Mouse (Mus musculus) hindbrain, embryonic 12.5 days (tissue): ENCODE results near the gene Pias4. TPM values are rescaled to one million over a fixed set of nuclear protein-coding genes. Genes with fewer than 3 reads are reported as not detected.

Experiments used
- ATAC-seq: fragments of 200-750 bp; cut with Nextera tagmentation; 2 replicates; pipeline ENCODE4 v1.8.0; 2017; ENCODE audit warnings: moderate TSS enrichment; ENCODE audit not compliant: low FRiP score
- H3K27ac ChIP-seq: fragments of 300-500 bp; sonication (generic); 2 replicates; pipeline ENCODE4 v1.5.1; 2016; ENCODE audit warnings: mild to moderate bottlenecking
- H3K27me3 ChIP-seq: fragments of 300-500 bp; sonication (generic); 2 replicates; pipeline ENCODE4 v1.6.1; 2016; ENCODE audit warnings: mild to moderate bottlenecking
- H3K36me3 ChIP-seq: fragments of 300-500 bp; sonication (generic); 2 replicates; pipeline ENCODE4 v1.6.1; 2016; ENCODE audit warnings: mild to moderate bottlenecking
- H3K4me1 ChIP-seq: fragments of 300-500 bp; sonication (generic); 2 replicates; pipeline ENCODE4 v1.6.1; 2016
- H3K4me2 ChIP-seq: fragments of 300-500 bp; sonication (generic); replicated peaks from 2 replicates; pipeline ENCODE4 v1.6.1; 2016; ENCODE audit warnings: mild to moderate bottlenecking
- H3K4me3 ChIP-seq: fragments of 300-500 bp; sonication (generic); 2 replicates; pipeline ENCODE4 v1.5.1; 2016; ENCODE audit warnings: mild to moderate bottlenecking
- H3K9ac ChIP-seq: fragments of 300-500 bp; sonication (generic); 2 replicates; pipeline ENCODE4 v1.6.1; 2016; ENCODE audit warnings: mild to moderate bottlenecking, moderate library complexity
- H3K9me3 ChIP-seq: fragments of 300-500 bp; sonication (generic); replicated peaks from 2 replicates; pipeline ENCODE4 v1.6.1; 2016; ENCODE audit warnings: mild to moderate bottlenecking
- WGBS: fragments of 180-500 bp; shearing (Covaris S2); methylation state at CpG from one replicate; pipeline ENCODE4 v1.1.7; 2016; 5-methylcytosine and 5-hydroxymethylcytosine counted together
- microRNA-seq: library from miRNA; unstranded; fragments of <30 nt; microRNA quantifications from one replicate; pipeline ENCODE4, GENCODE M21; 2017
- polyA plus RNA-seq: library from polyadenylated mRNA; unstranded; fragments of >200 nt; fragmentation: Nextera tagmentation; extraction: Ambion mirVana; gene quantifications from 2 replicates; pipeline ENCODE4 v1.2.1, GENCODE M21; 2016

Pias4 gene
- polyA plus RNA-seq, 1 experiment from 2014 or later = 56.7 TPM

GRCm38 (mm10) chr10:81120650-81121049, 47.1 kb downstream of the Pias4 start:
- Histone ChIP-seq H3K4me2 (no peak overlapping the region), H3K9me3 (no peaks in the 10 kb centered on the region), H3K4me3 (no peak overlapping the region), H3K27ac (no peak overlapping the region), H3K27me3 (no peaks in the 10 kb centered on the region), H3K36me3 (peaks cover 92% of the 10 kb centered on the region), H3K9ac (no peak overlapping the region), H3K4me1 (no peaks in the 10 kb centered on the region)
- no peak for ATAC-seq
- WGBS = 89% methylated on average over 7 of the region's 7 CpGs

GRCm38 (mm10) chr10:81119625-81120024, 48.1 kb downstream of the Pias4 start:
- Histone ChIP-seq H3K9me3 (no peaks in the 10 kb centered on the region), H3K9ac (no peak overlapping the region), H3K4me3 (no peak overlapping the region), H3K4me1 (no peaks in the 10 kb centered on the region), H3K4me2 (no peak overlapping the region), H3K27ac (no peak overlapping the region; the same call in 1 of the 2 replicates), H3K36me3 (peaks cover 97% of the 10 kb centered on the region), H3K27me3 (no peaks in the 10 kb centered on the region)
- WGBS = 96% methylated on average over 10 of the region's 10 CpGs
- no peak for ATAC-seq

- H3K4me2 ChIP-seq = no peak overlapping the region
- WGBS = 92% methylated on average over 6 of the region's 6 CpGs
- H3K9ac ChIP-seq = no peak overlapping the region
- no peak overlapping the region for H3K27ac ChIP-seq
- no peaks in the 10 kb centered on the region; the same call in 1 of the 2 replicates for H3K4me1 ChIP-seq
- no peaks in the 10 kb centered on the region for H3K27me3 ChIP-seq
- H3K9me3 ChIP-seq = no peaks in the 10 kb centered on the region
- H3K4me3 ChIP-seq = no peak overlapping the region
- ATAC-seq = no peak
- peaks cover 92% of the 10 kb centered on the region for H3K36me3 ChIP-seq
Measured at GRCm38 (mm10) chr10:81112946-81113345, 54.8 kb downstream of the Pias4 start.

- peak overlapping the region; percentile 95 for H3K4me3 ChIP-seq
- ATAC-seq = peak; percentile 87
- H3K36me3 ChIP-seq = peaks cover 31% of the 10 kb centered on the region
- peak overlapping the region; percentile 97 for H3K9ac ChIP-seq
- H3K9me3 ChIP-seq = no peaks in the 10 kb centered on the region
- WGBS = under 1% methylated on average over 34 of the region's 35 CpGs
- peak overlapping the region; percentile 75 for H3K4me2 ChIP-seq
- peak overlapping the region; percentile 99 for H3K27ac ChIP-seq
- H3K4me1 ChIP-seq = peaks cover 20% of the 10 kb centered on the region
- no peaks in the 10 kb centered on the region for H3K27me3 ChIP-seq
Measured at GRCm38 (mm10) chr10:81106113-81106721, 61.5 kb downstream of the Pias4 start.

- ATAC-seq = peak; percentile 94
- Histone ChIP-seq H3K9ac (peak within 1 kb of the TSS; percentile 97), H3K27me3 (no peaks in the 10 kb centered on the region), H3K4me1 (peaks cover 20% of the 10 kb centered on the region), H3K4me2 (peak within 1 kb of the TSS; percentile 75), H3K4me3 (peak within 1 kb of the TSS; percentile 95), H3K36me3 (peaks cover 25% of the 10 kb centered on the region), H3K27ac (peak within 1 kb of the TSS; percentile 99), H3K9me3 (no peaks in the 10 kb centered on the region)
- WGBS = under 1% methylated on average over 55 of the region's 56 CpGs
Measured at GRCm38 (mm10) chr10:81105565-81106112, 62.1 kb downstream of the Pias4 start, which contains the start of gene Map2k2. Gene Map2k2 (plus strand): TSS chr10:81105915.

Small RNAs within 50 kb of the gene (microRNA-seq; reads per million reads assigned to microRNA genes)
- gene Mir5615-1 (not detected), gene Mir5615-2 (not detected)

Other genes starting within 250 kb of the Pias4 start
- gene Lmnb2, start 249.7 kb downstream of the Pias4 start, polyA plus RNA-seq = 56.8 and 57.9 TPM in 2 replicates
- 11.8 and 15.8 TPM in 2 replicates for gene Gadd45b, start 237.8 kb downstream of the Pias4 start, polyA plus RNA-seq
- gene Gng7, start 153.0 kb downstream of the Pias4 start, polyA plus RNA-seq = 10.1 and 10.7 TPM in 2 replicates
- gene Diras1, start 142.3 kb downstream of the Pias4 start, polyA plus RNA-seq = 16.4 and 16.7 TPM in 2 replicates
- gene Slc39a3, start 130.5 kb downstream of the Pias4 start, polyA plus RNA-seq = 33.8 and 37.0 TPM in 2 replicates
- 259 and 269 TPM in 2 replicates for gene Sgta, start 107.7 kb downstream of the Pias4 start, polyA plus RNA-seq
- 57.5 and 58.0 TPM in 2 replicates for gene Thop1, start 97.9 kb downstream of the Pias4 start, polyA plus RNA-seq
- 0.12 and 0.46 TPM in 2 replicates for gene Creb3l3, start 69.0 kb downstream of the Pias4 start, polyA plus RNA-seq
- 223 and 232 TPM in 2 replicates for gene Map2k2, start 62.0 kb downstream of the Pias4 start, polyA plus RNA-seq
- 17.7 and 18.2 TPM in 2 replicates for gene Zbtb7a, start 32.7 kb downstream of the Pias4 start, polyA plus RNA-seq
- 539 TPM in 2 replicates for gene Eef2, start 8.7 kb upstream of the Pias4 start, polyA plus RNA-seq
- 86.4 and 94.5 TPM in 2 replicates for gene Dapk3, start 15.1 kb upstream of the Pias4 start, polyA plus RNA-seq
- not detected in 2 replicates for gene 4930442H23Rik, start 15.9 kb upstream of the Pias4 start, polyA plus RNA-seq
- gene Nmrk2, start 34.1 kb upstream of the Pias4 start, polyA plus RNA-seq = not detected in 2 replicates
- gene Atcay, start 62.9 kb upstream of the Pias4 start, polyA plus RNA-seq = 33.7 and 36.8 TPM in 2 replicates
- gene Zfr2, start 65.2 kb upstream of the Pias4 start, polyA plus RNA-seq = 14.0 and 15.6 TPM in 2 replicates
- 6.3 and 6.8 TPM in 2 replicates for gene Matk, start 85.0 kb upstream of the Pias4 start, polyA plus RNA-seq
- gene Mrpl54, start 99.0 kb upstream of the Pias4 start, polyA plus RNA-seq = 142 and 155 TPM in 2 replicates
- gene Apba3, start 99.0 kb upstream of the Pias4 start, polyA plus RNA-seq = 36.9 and 38.1 TPM in 2 replicates
- gene Tjp3, start 123.7 kb upstream of the Pias4 start, polyA plus RNA-seq = 5.4 and 6.8 TPM in 2 replicates
- gene Pip5k1c, start 125.0 kb upstream of the Pias4 start, polyA plus RNA-seq = 97.3 and 103 TPM in 2 replicates
- 53.3 and 54.5 TPM in 2 replicates for gene Cactin, start 153.2 kb upstream of the Pias4 start, polyA plus RNA-seq
- gene Tbxa2r, start 160.8 kb upstream of the Pias4 start, polyA plus RNA-seq = 2.7 and 3.1 TPM in 2 replicates
- gene Gipc3, start 175.3 kb upstream of the Pias4 start, polyA plus RNA-seq = not detected in 2 replicates
- gene Hmg20b, start 182.6 kb upstream of the Pias4 start, polyA plus RNA-seq = 92.0 and 93.4 TPM in 2 replicates
- 11.4 and 12.9 TPM in 2 replicates for gene Mfsd12, start 189.6 kb upstream of the Pias4 start, polyA plus RNA-seq
- gene 4930404N11Rik, start 197.9 kb upstream of the Pias4 start, polyA plus RNA-seq = 0.52 and 0.88 TPM in 2 replicates
- 132 and 134 TPM in 2 replicates for gene Fzr1, start 210.6 kb upstream of the Pias4 start, polyA plus RNA-seq
- gene Dohh, start 216.5 kb upstream of the Pias4 start, polyA plus RNA-seq = 62.7 and 67.5 TPM in 2 replicates
- 5.7 and 5.9 TPM in 2 replicates for gene Gm48551, start 216.5 kb upstream of the Pias4 start, polyA plus RNA-seq
- gene Gm48552, start 221.1 kb upstream of the Pias4 start, polyA plus RNA-seq = 1.1 and 2.4 TPM in 2 replicates
- 1.9 and 2.7 TPM in 2 replicates for gene Smim24, start 225.1 kb upstream of the Pias4 start, polyA plus RNA-seq